Mouse (Mus musculus) R1 (cell line): ENCODE measurements around the gene Zfp90.

ENCODE experiments used
- DNase-seq: peaks from one replicate; pipeline ENCODE4 v3.0.0-alpha.2; 2018; ENCODE audit warnings: low read depth, low spot score

Zfp90 gene

GRCm38 (mm10) chr8:106433667-106434066, 18.5 kb downstream of the Zfp90 start:
- no peak for DNase-seq

- no peak for DNase-seq
Observed at GRCm38 (mm10) chr8:106437781-106438180, 22.7 kb downstream of the Zfp90 start.

GRCm38 (mm10) chr8:106440146-106440545, 25.0 kb downstream of the Zfp90 start:
- DNase-seq: no peak

GRCm38 (mm10) chr8:106442740-106443139, 27.6 kb downstream of the Zfp90 start:
- peak; percentile 85 for DNase-seq

- DNase-seq: peak; percentile 97
Observed at GRCm38 (mm10) chr8:106451301-106452085, 36.4 kb downstream of the Zfp90 start.

GRCm38 (mm10) chr8:106452701-106453481, 37.8 kb downstream of the Zfp90 start:
- no peak for DNase-seq

- peak; percentile 86 for DNase-seq
Observed at GRCm38 (mm10) chr8:106454036-106454435, 38.9 kb downstream of the Zfp90 start.

GRCm38 (mm10) chr8:106462131-106462530, 47.0 kb downstream of the Zfp90 start:
- DNase-seq: no peak

- no peak for DNase-seq
Observed at GRCm38 (mm10) chr8:106463795-106464194, 48.7 kb downstream of the Zfp90 start.

GRCm38 (mm10) chr8:106469485-106469884, 54.4 kb downstream of the Zfp90 start:
- no peak for DNase-seq

- no peak for DNase-seq
Observed at GRCm38 (mm10) chr8:106474001-106474400, 58.9 kb downstream of the Zfp90 start.
